1 mouse cellular context compared by ENCODE assay signal in genomic region chr6:97209201-97209600, GRCm38 (mm10).
TF ChIP-seq lines count a peak whose summit lies in the region.

No protein-coding gene starts in this region.

TF ChIP-seq in MEL, 35 proteins besides CTCF, POLR2A, EP300 and RAD21 (continued from another document):
- TF ChIP-seq ZNF384 (IDR thresholded peaks at IDR 0.05; ENCODE audit: low read depth, low read length) (no peak), ZC3H11A (IDR thresholded peaks at IDR 0.05; ENCODE audit: low read depth, low read length) (peak; percentile 21; the same call in 1 of the 2 replicates), ZKSCAN1 (IDR thresholded peaks at IDR 0.05; ENCODE audit: low read depth, low read length) (no peak), MXI1 (IDR thresholded peaks at IDR 0.05; ENCODE audit: low read depth, low read length) (peak; percentile 86), USF1 (IDR thresholded peaks at IDR 0.05; ENCODE audit: low read depth, low read length) (peak; percentile 36; the same call in 1 of the 2 replicates), JUND (IDR thresholded peaks at IDR 0.05; ENCODE audit: low read depth, low read length) (no peak), ETS1 (IDR thresholded peaks at IDR 0.05; ENCODE audit: low read depth, low read length) (0 out of 2 replicates have a peak, but pooled peaks have one; percentile 27), SMC3 (IDR thresholded peaks at IDR 0.05; ENCODE audit: low read depth, low read length) (no peak), CHD1 (IDR thresholded peaks at IDR 0.05; ENCODE audit: low read depth, low read length) (no peak), POLR2AphosphoS5 (IDR thresholded peaks at IDR 0.05; ENCODE audit: borderline replicate concordance, low read depth, low read length) (no peak), MYC (IDR thresholded peaks at IDR 0.05; ENCODE audit: low read depth, low read length) (peak; percentile 86), MAZ (IDR thresholded peaks at IDR 0.05; ENCODE audit: low read depth, low read length) (no peak), MAX (IDR thresholded peaks at IDR 0.05; ENCODE audit: low read length) (peak; percentile 55; the same call in 1 of the 2 replicates)
